Mouse (Mus musculus) small intestine, adult 2 months (tissue): Measurements from ENCODE around the gene Ktn1.

Experiments
- CTCF ChIP-seq: fragments of 200-500 bp; IDR thresholded peaks from 2 replicates; pipeline ENCODE4 v1.5.1; 2012; ENCODE audit warnings: low read depth, mild to moderate bottlenecking, control low read depth, inconsistent platforms, low read length, moderate library complexity, mixed read lengths; ENCODE audit not compliant: insufficient replicate concordance, insufficient read length; ENCODE audit errors: extremely low read depth
- POLR2A ChIP-seq: fragments of 200-500 bp; IDR thresholded peaks from 2 replicates; pipeline ENCODE4 v1.6.1; 2012; ENCODE audit warnings: low read depth, mild to moderate bottlenecking, control low read depth, inconsistent platforms, low read length, moderate library complexity

DNA sequence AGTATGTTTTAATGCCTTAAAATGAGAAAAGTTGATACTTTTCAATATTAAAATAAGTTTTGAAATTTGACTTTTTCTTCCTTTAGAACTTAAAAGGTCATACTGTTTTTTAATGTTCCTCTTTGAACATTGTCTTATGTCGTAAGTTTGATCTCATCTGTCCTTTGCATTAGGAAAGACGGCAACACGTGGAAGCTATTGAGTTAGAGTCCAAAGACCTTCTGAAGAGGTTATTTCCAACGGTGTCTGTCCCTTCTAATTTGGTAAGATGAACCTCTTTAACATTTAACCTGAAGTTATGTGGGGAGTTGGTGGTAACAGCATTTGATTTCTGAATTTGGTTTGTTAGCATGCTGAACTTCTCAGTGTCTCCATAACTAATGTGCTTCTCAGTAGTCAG is 71.8 kb downstream of the Ktn1 start:
- TF ChIP-seq POLR2A (no peak), CTCF (no peak)
